Mouse (Mus musculus): Measurements from ENCODE around the gene Zfp341.

Gene Zfp341

GRCm38 (mm10) chr2:154613118-154614115 lies at the start of gene Zfp341, which contains the start of gene 4930519P11Rik:
Zfp341 (plus strand) TSS chr2:154613297.
4930519P11Rik (minus strand) TSS chr2:154613437.
- DNase-seq (ENCODE audit: extremely low read depth, low read depth, low spot score), result no peak

GRCm38 (mm10) chr2:154563612-154564170 lies 49.4 kb upstream of the Zfp341 start:
- peak; percentile 76 for DNase-seq (ENCODE audit: extremely low read depth, low read depth, low spot score)

GRCm38 (mm10) chr2:154565562-154565961 lies 47.5 kb upstream of the Zfp341 start:
- DNase-seq (ENCODE audit: extremely low read depth, low read depth, low spot score), result no peak

GRCm38 (mm10) chr2:154566641-154567040 lies 46.5 kb upstream of the Zfp341 start:
- DNase-seq (ENCODE audit: extremely low read depth, low read depth, low spot score), result no peak

- no peak for DNase-seq (ENCODE audit: extremely low read depth, low read depth, low spot score)
Measured at GRCm38 (mm10) chr2:154567766-154568165, 45.3 kb upstream of the Zfp341 start.

GRCm38 (mm10) chr2:154568329-154569070 lies 44.6 kb upstream of the Zfp341 start:
- DNase-seq (ENCODE audit: extremely low read depth, low read depth, low spot score), result no peak

- no peak for DNase-seq (ENCODE audit: extremely low read depth, low read depth, low spot score)
Measured at GRCm38 (mm10) chr2:154569071-154569748, 43.9 kb upstream of the Zfp341 start.

- no peak for DNase-seq (ENCODE audit: extremely low read depth, low read depth, low spot score)
Measured at GRCm38 (mm10) chr2:154569836-154570286, 43.2 kb upstream of the Zfp341 start, which contains the start of gene E2f1. E2f1 (minus strand) TSS chr2:154569892.

GRCm38 (mm10) chr2:154570666-154571065 lies 42.4 kb upstream of the Zfp341 start:
- no peak for DNase-seq (ENCODE audit: extremely low read depth, low read depth, low spot score)

GRCm38 (mm10) chr2:154571266-154571665 lies 41.8 kb upstream of the Zfp341 start:
- DNase-seq (ENCODE audit: extremely low read depth, low read depth, low spot score), result no peak

GRCm38 (mm10) chr2:154571976-154572375 lies 41.1 kb upstream of the Zfp341 start:
- DNase-seq (ENCODE audit: extremely low read depth, low read depth, low spot score), result no peak

GRCm38 (mm10) chr2:154572996-154573395 lies 40.1 kb upstream of the Zfp341 start:
- DNase-seq (ENCODE audit: extremely low read depth, low read depth, low spot score), result no peak

- no peak for DNase-seq (ENCODE audit: extremely low read depth, low read depth, low spot score)
Measured at GRCm38 (mm10) chr2:154574271-154574670, 38.8 kb upstream of the Zfp341 start.

- no peak for DNase-seq (ENCODE audit: extremely low read depth, low read depth, low spot score)
Measured at GRCm38 (mm10) chr2:154576876-154577743, 36.0 kb upstream of the Zfp341 start.

- DNase-seq (ENCODE audit: extremely low read depth, low read depth, low spot score), result no peak
Measured at GRCm38 (mm10) chr2:154577744-154578067, 35.4 kb upstream of the Zfp341 start.

GRCm38 (mm10) chr2:154580586-154580985 lies 32.5 kb upstream of the Zfp341 start:
- no peak for DNase-seq (ENCODE audit: extremely low read depth, low read depth, low spot score)

- no peak for DNase-seq (ENCODE audit: extremely low read depth, low read depth, low spot score)
Measured at GRCm38 (mm10) chr2:154581421-154581820, 31.7 kb upstream of the Zfp341 start.

GRCm38 (mm10) chr2:154583906-154584872 lies 28.9 kb upstream of the Zfp341 start:
- DNase-seq (ENCODE audit: extremely low read depth, low read depth, low spot score), result no peak

Data from fat pad, adult 2 months (tissue).